Mouse (Mus musculus): ENCODE results near the gene Nlrc5.

The Nlrc5 gene

GRCm38 (mm10) chr8:94569419-94569818 lies 135.3 kb downstream of the Nlrc5 start:
- no peak for DNase-seq

GRCm38 (mm10) chr8:94571896-94572295 lies 137.7 kb downstream of the Nlrc5 start:
- no peak for DNase-seq

DNA sequence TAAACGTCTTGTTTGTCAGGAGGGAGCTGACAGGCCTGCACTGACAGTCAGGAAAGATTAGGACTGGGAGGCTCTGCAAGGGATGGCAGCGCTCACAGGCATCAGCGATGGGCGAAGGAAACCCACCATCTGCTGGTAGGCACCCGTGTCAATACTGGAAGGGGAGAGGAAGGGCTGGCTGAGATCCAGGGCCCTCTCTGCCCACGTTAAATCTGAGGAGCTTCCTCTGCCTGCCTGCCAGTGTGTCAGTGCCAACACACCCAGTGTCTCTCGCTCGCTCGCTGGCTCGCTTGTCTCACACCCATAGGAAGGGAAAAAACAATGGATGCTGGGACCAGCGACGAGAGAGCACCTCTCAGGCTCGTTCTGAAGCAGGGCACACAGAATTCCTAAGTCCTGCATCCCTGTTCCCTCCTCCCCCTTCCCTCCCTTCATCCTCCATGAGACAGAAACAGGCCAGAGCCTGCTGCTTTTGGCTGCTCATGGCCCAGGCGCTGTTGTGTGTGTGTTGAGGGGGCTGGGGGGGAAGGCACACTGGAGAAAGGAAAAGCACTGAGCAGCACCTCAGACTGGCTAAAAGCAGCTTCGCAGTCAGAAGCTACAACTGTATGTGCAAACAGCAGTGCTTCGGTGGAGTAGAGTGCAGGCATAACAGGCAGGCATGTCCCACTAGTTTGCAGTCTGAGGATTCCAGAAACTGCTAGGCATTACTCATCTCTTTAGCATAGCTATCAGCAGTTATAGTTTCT lies 140.2 kb downstream of the Nlrc5 start:
- DNase-seq = no peak

GRCm38 (mm10) chr8:94575148-94575547 lies 141.0 kb downstream of the Nlrc5 start:
- no peak for DNase-seq

Data from thymus, postnatal 4 days (tissue).